Mouse (Mus musculus): Measurements from ENCODE around the gene Dnal4. TPM values are rescaled to one million over a fixed set of nuclear protein-coding genes. Genes with fewer than 3 reads are reported as not detected.

The Dnal4 gene
- 25.3 TPM for polyA plus RNA-seq (2014; fragmentation: Illumina TruSeq; extraction: RNeasy Lipid Tissue Mini Kit (QIAGEN cat#74804); ENCODE audit: insufficient read depth, low read depth, low replicate concordance)

GRCm38 (mm10) chr15:79777749-79778148 is at the start of gene Dnal4:
TSS of gene Dnal4 (minus strand) at chr15:79777849.

DNA sequence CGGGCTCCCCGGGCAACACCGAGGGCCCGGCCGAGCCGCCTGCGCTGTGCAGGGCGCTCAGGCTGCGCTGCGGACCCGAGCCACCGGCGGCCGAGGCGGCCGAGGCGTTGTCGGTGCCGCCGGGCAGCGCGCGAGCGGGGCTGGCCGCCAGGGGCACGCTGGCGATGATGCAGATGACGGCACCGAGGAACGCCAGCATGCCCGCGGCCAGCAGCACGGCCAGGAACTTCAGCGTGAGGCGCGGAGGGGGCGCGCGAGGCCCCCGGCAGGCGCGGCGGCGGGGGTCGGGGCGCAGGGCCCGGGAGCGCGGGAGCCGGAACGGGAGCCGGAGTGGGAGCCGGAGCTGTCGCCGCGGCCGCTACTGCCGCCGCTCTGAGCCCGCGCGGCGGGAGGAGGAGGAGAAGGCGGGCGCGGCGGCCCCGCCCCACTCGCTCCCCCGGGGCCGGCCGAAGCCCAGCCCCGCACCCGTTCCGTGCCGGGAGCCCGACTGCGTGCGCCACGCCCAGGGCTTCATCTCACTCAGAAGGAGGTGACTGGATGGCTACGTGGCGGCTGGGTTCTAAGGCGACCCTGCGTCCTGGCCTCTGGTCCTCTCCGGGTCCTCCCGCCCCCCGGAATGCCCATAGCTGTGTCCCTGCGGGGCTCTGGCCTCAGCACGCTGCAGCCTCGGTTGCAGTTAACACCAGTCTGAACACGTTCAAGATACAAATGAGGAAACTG is 26.9 kb upstream of the Dnal4 start, which contains the start of gene Nptxr:
TSS of gene Nptxr (minus strand) at position 415 of the 720 bp plus-strand sequence.

GRCm38 (mm10) chr15:79741921-79742705 is 35.5 kb downstream of the Dnal4 start, which contains the start of gene Sun2:
TSS of gene Sun2 (minus strand) at chr15:79742536.

Other genes with a start within 250 kb of the Dnal4 start
- gene Ddx17, start 231.1 kb downstream of the Dnal4 start, polyA plus RNA-seq (2014; fragmentation: Illumina TruSeq; extraction: RNeasy Lipid Tissue Mini Kit (QIAGEN cat#74804); ENCODE audit: insufficient read depth, low read depth, low replicate concordance), result 82.4 TPM
- gene Dmc1, start 172.7 kb downstream of the Dnal4 start, polyA plus RNA-seq (2014; fragmentation: Illumina TruSeq; extraction: RNeasy Lipid Tissue Mini Kit (QIAGEN cat#74804); ENCODE audit: insufficient read depth, low read depth, low replicate concordance), result 0.50 TPM
- 1.6 TPM for gene Fam227a, start 118.9 kb downstream of the Dnal4 start, polyA plus RNA-seq (2014; fragmentation: Illumina TruSeq; extraction: RNeasy Lipid Tissue Mini Kit (QIAGEN cat#74804); ENCODE audit: insufficient read depth, low read depth, low replicate concordance)
- 27.9 TPM for gene Cby1, start 118.7 kb downstream of the Dnal4 start, polyA plus RNA-seq (2014; fragmentation: Illumina TruSeq; extraction: RNeasy Lipid Tissue Mini Kit (QIAGEN cat#74804); ENCODE audit: insufficient read depth, low read depth, low replicate concordance)
- 128 TPM for gene Tomm22, start 107.0 kb downstream of the Dnal4 start, polyA plus RNA-seq (2014; fragmentation: Illumina TruSeq; extraction: RNeasy Lipid Tissue Mini Kit (QIAGEN cat#74804); ENCODE audit: insufficient read depth, low read depth, low replicate concordance)
- gene Josd1, start 89.9 kb downstream of the Dnal4 start, polyA plus RNA-seq (2014; fragmentation: Illumina TruSeq; extraction: RNeasy Lipid Tissue Mini Kit (QIAGEN cat#74804); ENCODE audit: insufficient read depth, low read depth, low replicate concordance), result 12.8 TPM
- 15.3 TPM for gene Gtpbp1, start 87.0 kb downstream of the Dnal4 start, polyA plus RNA-seq (2014; fragmentation: Illumina TruSeq; extraction: RNeasy Lipid Tissue Mini Kit (QIAGEN cat#74804); ENCODE audit: insufficient read depth, low read depth, low replicate concordance)
- gene Sun2, start 35.3 kb downstream of the Dnal4 start, polyA plus RNA-seq (2014; fragmentation: Illumina TruSeq; extraction: RNeasy Lipid Tissue Mini Kit (QIAGEN cat#74804); ENCODE audit: insufficient read depth, low read depth, low replicate concordance), result 45.6 TPM
- 1.9 TPM for gene Nptxr, start 26.9 kb upstream of the Dnal4 start, polyA plus RNA-seq (2014; fragmentation: Illumina TruSeq; extraction: RNeasy Lipid Tissue Mini Kit (QIAGEN cat#74804); ENCODE audit: insufficient read depth, low read depth, low replicate concordance)
- gene Npcd, start 56.4 kb upstream of the Dnal4 start, polyA plus RNA-seq (2014; fragmentation: Illumina TruSeq; extraction: RNeasy Lipid Tissue Mini Kit (QIAGEN cat#74804); ENCODE audit: insufficient read depth, low read depth, low replicate concordance), result not detected
- gene Cbx6, start 56.8 kb upstream of the Dnal4 start, polyA plus RNA-seq (2014; fragmentation: Illumina TruSeq; extraction: RNeasy Lipid Tissue Mini Kit (QIAGEN cat#74804); ENCODE audit: insufficient read depth, low read depth, low replicate concordance), result 39.3 TPM
- 31.3 TPM for gene Apobec3, start 113.8 kb upstream of the Dnal4 start, polyA plus RNA-seq (2014; fragmentation: Illumina TruSeq; extraction: RNeasy Lipid Tissue Mini Kit (QIAGEN cat#74804); ENCODE audit: insufficient read depth, low read depth, low replicate concordance)
- 34.4 TPM for gene Cbx7, start 193.3 kb upstream of the Dnal4 start, polyA plus RNA-seq (2014; fragmentation: Illumina TruSeq; extraction: RNeasy Lipid Tissue Mini Kit (QIAGEN cat#74804); ENCODE audit: insufficient read depth, low read depth, low replicate concordance)
- 42.9 TPM for gene Pdgfb, start 237.1 kb upstream of the Dnal4 start, polyA plus RNA-seq (2014; fragmentation: Illumina TruSeq; extraction: RNeasy Lipid Tissue Mini Kit (QIAGEN cat#74804); ENCODE audit: insufficient read depth, low read depth, low replicate concordance)